Mouse (Mus musculus): ENCODE results near the gene Cd209d. TPM values are rescaled to one million over a fixed set of nuclear protein-coding genes. Genes with fewer than 3 reads are reported as not detected.
"Not testable (repeated sequence)": the region's sequence is repeated elsewhere in the genome, so short reads cannot be mapped to it uniquely, and the experiment has no call there.

The Cd209d gene
- polyA plus RNA-seq (2014; fragmentation: Nextera tagmentation; extraction: Ambion mirVana): not detected in 2 replicates

- 73% methylated on average over 4 of the region's 4 CpGs for WGBS
- ATAC-seq (replicated peaks; ENCODE audit: low FRiP score, low TSS enrichment, low read depth): no peak
- DNase-seq (ENCODE audit: low spot score): no peak
- Histone ChIP-seq H3K36me3 (ENCODE audit: control insufficient read depth, insufficient read depth, low read length) (no peaks in the 10 kb centered on the region), H3K9ac (ENCODE audit: low read length) (no peak within 1 kb of the TSS), H3K4me1 (replicated peaks; ENCODE audit: control insufficient read depth, insufficient read depth, low read length) (no peaks in the 10 kb centered on the region), H3K4me2 (ENCODE audit: low read length) (no peak within 1 kb of the TSS), H3K4me3 (ENCODE audit: low read depth, low read length) (no peak within 1 kb of the TSS), H3K27me3 (replicated peaks; ENCODE audit: control insufficient read depth, insufficient read depth, low read length) (no peaks in the 10 kb centered on the region), H3K9me3 (ENCODE audit: control insufficient read depth, low read length) (no peaks in the 10 kb centered on the region), H3K27ac (ENCODE audit: low read depth) (no peak within 1 kb of the TSS)
Measured at GRCm38 (mm10) chr8:3878455-3878854, at the start of gene Cd209d. Gene Cd209d, minus strand, starts transcription at chr8:3878555.

GRCm38 (mm10) chr8:3926744-3927143 is 48.4 kb upstream of the Cd209d start, which contains the start of gene Cd209b:
Gene Cd209b, minus strand, starts transcription at chr8:3926844.
- Histone ChIP-seq H3K27ac (ENCODE audit: low read depth) (no peak within 1 kb of the TSS), H3K4me3 (ENCODE audit: low read depth, low read length) (no peak within 1 kb of the TSS), H3K9me3 (ENCODE audit: control insufficient read depth, low read length) (no peaks in the 10 kb centered on the region), H3K36me3 (ENCODE audit: control insufficient read depth, insufficient read depth, low read length) (no peaks in the 10 kb centered on the region), H3K9ac (ENCODE audit: low read length) (no peak within 1 kb of the TSS), H3K4me1 (replicated peaks; ENCODE audit: control insufficient read depth, insufficient read depth, low read length) (no peaks in the 10 kb centered on the region), H3K4me2 (ENCODE audit: low read length) (no peak within 1 kb of the TSS), H3K27me3 (replicated peaks; ENCODE audit: control insufficient read depth, insufficient read depth, low read length) (no peaks in the 10 kb centered on the region)
- no peak for ATAC-seq (replicated peaks; ENCODE audit: low FRiP score, low TSS enrichment, low read depth)
- DNase-seq (ENCODE audit: low spot score): no peak
- WGBS: 97% methylated on average over 3 of the region's 3 CpGs

- H3K9ac ChIP-seq (ENCODE audit: low read length): no peak overlapping the region
- 77% methylated on average over 2 of the region's 2 CpGs for WGBS
- no peaks in the 10 kb centered on the region for H3K4me1 ChIP-seq (replicated peaks; ENCODE audit: control insufficient read depth, insufficient read depth, low read length)
- no peak overlapping the region for H3K27ac ChIP-seq (ENCODE audit: low read depth)
- no peaks in the 10 kb centered on the region for H3K9me3 ChIP-seq (ENCODE audit: control insufficient read depth, low read length)
- DNase-seq (ENCODE audit: low spot score) (no peak), ATAC-seq (replicated peaks; ENCODE audit: low FRiP score, low TSS enrichment, low read depth) (no peak)
- no peaks in the 10 kb centered on the region for H3K27me3 ChIP-seq (replicated peaks; ENCODE audit: control insufficient read depth, insufficient read depth, low read length)
- H3K4me3 ChIP-seq (ENCODE audit: low read depth, low read length): no peak overlapping the region
- no peaks in the 10 kb centered on the region for H3K36me3 ChIP-seq (ENCODE audit: control insufficient read depth, insufficient read depth, low read length)
- no peak overlapping the region for H3K4me2 ChIP-seq (ENCODE audit: low read length)
Measured at GRCm38 (mm10) chr8:3876121-3876520, 2.2 kb downstream of the Cd209d start.

- H3K9ac ChIP-seq (ENCODE audit: low read length); H3K9me3 ChIP-seq (ENCODE audit: control insufficient read depth, low read length); H3K27ac ChIP-seq (ENCODE audit: low read depth); H3K36me3 ChIP-seq (ENCODE audit: control insufficient read depth, insufficient read depth, low read length); H3K4me2 ChIP-seq (ENCODE audit: low read length); DNase-seq (ENCODE audit: low spot score); H3K4me1 ChIP-seq (replicated peaks; ENCODE audit: control insufficient read depth, insufficient read depth, low read length); H3K27me3 ChIP-seq (replicated peaks; ENCODE audit: control insufficient read depth, insufficient read depth, low read length); H3K4me3 ChIP-seq (ENCODE audit: low read depth, low read length); ATAC-seq (replicated peaks; ENCODE audit: low FRiP score, low TSS enrichment, low read depth): not testable (repeated sequence)
Measured at GRCm38 (mm10) chr8:3862736-3863135, 15.6 kb downstream of the Cd209d start.

GRCm38 (mm10) chr8:3854209-3854608 is 24.1 kb downstream of the Cd209d start, which contains the start of gene Cd209e:
Gene Cd209e, minus strand, starts transcription at chr8:3854309.
- 73% methylated on average over 2 of the region's 2 CpGs for WGBS
- Histone ChIP-seq H3K36me3 (ENCODE audit: control insufficient read depth, insufficient read depth, low read length) (no peaks in the 10 kb centered on the region), H3K4me2 (ENCODE audit: low read length) (no peak within 1 kb of the TSS), H3K27me3 (replicated peaks; ENCODE audit: control insufficient read depth, insufficient read depth, low read length) (no peaks in the 10 kb centered on the region), H3K9ac (ENCODE audit: low read length) (no peak within 1 kb of the TSS), H3K9me3 (ENCODE audit: control insufficient read depth, low read length) (no peaks in the 10 kb centered on the region), H3K27ac (ENCODE audit: low read depth) (no peak within 1 kb of the TSS), H3K4me3 (ENCODE audit: low read depth, low read length) (no peak within 1 kb of the TSS), H3K4me1 (replicated peaks; ENCODE audit: control insufficient read depth, insufficient read depth, low read length) (no peaks in the 10 kb centered on the region)
- ATAC-seq (replicated peaks; ENCODE audit: low FRiP score, low TSS enrichment, low read depth): no peak
- no peak for DNase-seq (ENCODE audit: low spot score)

Other genes starting within 250 kb of the Cd209d start
- gene Stxbp2, start 247.6 kb downstream of the Cd209d start, polyA plus RNA-seq (2014; fragmentation: Nextera tagmentation; extraction: Ambion mirVana): 85.9 and 106 TPM in 2 replicates
- 0.22 TPM in 1 of 2 replicates, not detected in the other for gene Retn, start 222.8 kb downstream of the Cd209d start, polyA plus RNA-seq (2014; fragmentation: Nextera tagmentation; extraction: Ambion mirVana)
- gene Mcemp1, start 212.8 kb downstream of the Cd209d start, polyA plus RNA-seq (2014; fragmentation: Nextera tagmentation; extraction: Ambion mirVana): 0.12 and 0.47 TPM in 2 replicates
- 16.7 and 16.8 TPM in 2 replicates for gene Fcor, start 206.2 kb downstream of the Cd209d start, polyA plus RNA-seq (2014; fragmentation: Nextera tagmentation; extraction: Ambion mirVana)
- gene Trappc5, start 202.3 kb downstream of the Cd209d start, polyA plus RNA-seq (2014; fragmentation: Nextera tagmentation; extraction: Ambion mirVana): 34.0 TPM in 2 replicates
- 0.08 and 0.11 TPM in 2 replicates for gene Fcer2a, start 184.4 kb downstream of the Cd209d start, polyA plus RNA-seq (2014; fragmentation: Nextera tagmentation; extraction: Ambion mirVana)
- gene Clec4g, start 157.9 kb downstream of the Cd209d start, polyA plus RNA-seq (2014; fragmentation: Nextera tagmentation; extraction: Ambion mirVana): not detected in 2 replicates
- gene Cd209a, start 129.6 kb downstream of the Cd209d start, polyA plus RNA-seq (2014; fragmentation: Nextera tagmentation; extraction: Ambion mirVana): not detected in 2 replicates
- gene Cd209e, start 24.2 kb downstream of the Cd209d start, polyA plus RNA-seq (2014; fragmentation: Nextera tagmentation; extraction: Ambion mirVana): not detected in 2 replicates
- gene Cd209b, start 48.3 kb upstream of the Cd209d start, polyA plus RNA-seq (2014; fragmentation: Nextera tagmentation; extraction: Ambion mirVana): not detected in 2 replicates
- gene Cd209c, start 76.2 kb upstream of the Cd209d start, polyA plus RNA-seq (2014; fragmentation: Nextera tagmentation; extraction: Ambion mirVana): 0.54 and 0.75 TPM in 2 replicates
- not detected in 2 replicates for gene Cd209f, start 227.3 kb upstream of the Cd209d start, polyA plus RNA-seq (2014; fragmentation: Nextera tagmentation; extraction: Ambion mirVana)

Measured in intestine, embryonic 14.5 days (tissue).